Mouse (Mus musculus): ENCODE data around the gene Sp3.

The Sp3 gene

DNA sequence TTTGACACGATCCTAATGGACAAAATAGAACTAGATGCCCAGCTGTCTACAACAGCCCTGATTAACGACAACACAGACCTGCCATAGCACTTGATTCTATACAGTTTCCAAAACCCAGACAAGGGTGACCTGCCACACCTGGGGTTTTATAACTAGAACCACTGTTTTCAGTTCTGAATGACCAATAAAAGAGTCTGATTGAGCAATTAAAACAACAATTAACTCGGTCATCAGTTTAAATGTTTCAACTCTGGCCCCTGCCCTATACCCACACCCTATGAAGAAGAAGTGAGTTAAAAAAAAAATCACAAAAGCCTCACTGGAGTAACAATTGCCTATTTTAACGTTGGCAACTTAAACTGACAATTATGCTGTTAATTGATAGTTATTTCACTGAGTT lies 64.1 kb downstream of the Sp3 start:
- CTCF ChIA-PET = no interaction called here

DNA sequence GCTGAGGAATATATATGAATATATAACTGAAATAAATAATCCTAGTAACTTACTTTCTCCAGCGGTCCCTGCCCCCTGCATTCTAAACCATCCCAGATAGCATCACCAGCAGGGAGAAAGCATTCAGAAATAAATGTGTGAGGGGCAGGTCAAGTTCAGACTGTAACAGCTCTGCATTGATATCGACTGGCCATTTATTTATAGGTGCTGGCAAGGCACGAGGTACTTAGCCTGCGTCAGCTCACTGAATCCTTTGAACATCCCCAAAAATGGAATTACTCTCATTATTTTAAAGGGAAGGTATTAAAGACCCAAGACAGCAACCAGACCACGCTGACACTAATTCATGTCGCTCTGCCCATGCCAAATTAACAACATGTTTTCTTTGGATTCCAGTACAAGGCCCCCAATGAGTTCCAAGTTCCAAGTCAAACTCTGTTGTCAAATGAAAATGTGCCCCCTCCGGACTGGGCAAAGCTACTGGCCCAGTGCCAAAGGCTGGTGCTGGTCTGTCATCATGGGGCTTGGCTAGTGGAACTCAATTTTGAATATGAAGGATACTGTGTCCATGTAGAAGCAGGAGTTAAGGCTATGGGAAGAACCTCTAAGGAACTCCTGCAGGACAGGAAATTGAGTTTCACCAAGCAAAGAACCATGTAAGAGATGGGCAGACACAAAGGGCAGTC lies 64.9 kb downstream of the Sp3 start:
- CTCF ChIA-PET = no interaction called here

- CTCF ChIA-PET = no interaction called here
Observed at GRCm38 (mm10) chr2:72913458-72913760, 66.8 kb downstream of the Sp3 start.

GRCm38 (mm10) chr2:72912708-72913457 lies 67.4 kb downstream of the Sp3 start:
- CTCF ChIA-PET = no interaction called here

DNA sequence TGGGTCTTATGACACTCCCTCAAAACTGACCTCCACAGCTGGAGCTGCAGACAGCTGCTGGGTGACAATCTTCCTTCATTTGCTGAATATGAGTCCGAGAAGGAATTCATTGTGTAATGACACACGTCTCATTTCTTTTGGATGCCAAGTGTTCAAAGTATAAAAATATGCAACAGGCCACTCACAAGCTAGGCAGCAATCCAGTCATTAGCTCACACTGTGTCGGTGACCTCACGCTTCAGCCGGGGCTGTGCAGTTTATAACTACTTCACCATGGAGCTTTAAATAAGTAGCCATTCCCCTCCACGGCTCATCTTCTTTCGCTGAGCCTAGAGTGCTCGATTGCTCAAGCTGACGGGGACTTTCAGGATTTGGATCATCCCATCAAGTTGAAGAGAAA lies 68.7 kb downstream of the Sp3 start:
- CTCF ChIA-PET = no interaction called here

DNA sequence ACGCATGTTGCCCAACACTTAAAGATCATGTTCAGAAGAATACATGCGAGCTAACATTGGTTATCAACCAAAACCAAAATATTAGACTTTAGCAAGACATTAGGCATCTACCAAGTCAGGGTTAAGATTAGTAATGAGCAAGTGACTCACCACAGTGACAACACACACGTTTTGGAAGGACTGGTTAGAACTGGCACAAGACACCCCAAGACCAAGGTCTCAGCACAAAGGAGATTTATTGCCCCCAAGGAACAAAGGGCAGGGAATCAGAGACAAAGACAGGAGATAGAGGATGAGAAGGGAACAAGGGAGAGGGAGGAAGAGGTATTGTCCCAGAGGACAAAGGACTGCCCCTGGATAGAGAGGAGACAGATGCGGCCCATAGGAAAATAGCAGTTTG lies 71.2 kb downstream of the Sp3 start:
- CTCF ChIA-PET = no interaction called here

- CTCF ChIA-PET = no interaction called here
Observed at GRCm38 (mm10) chr2:72908191-72908910, 71.9 kb downstream of the Sp3 start.

GRCm38 (mm10) chr2:72906745-72907144 lies 73.5 kb downstream of the Sp3 start:
- CTCF ChIA-PET = no interaction called here

- CTCF ChIA-PET = interaction anchor here (0.6 to 0.8 kb wide), 2 partner anchors 25 to 820 kb away, joined by 3 to 6 read pairs; no protein-coding TSS in a partner anchor
Observed at GRCm38 (mm10) chr2:72902816-72903680, 77.2 kb downstream of the Sp3 start.

DNA sequence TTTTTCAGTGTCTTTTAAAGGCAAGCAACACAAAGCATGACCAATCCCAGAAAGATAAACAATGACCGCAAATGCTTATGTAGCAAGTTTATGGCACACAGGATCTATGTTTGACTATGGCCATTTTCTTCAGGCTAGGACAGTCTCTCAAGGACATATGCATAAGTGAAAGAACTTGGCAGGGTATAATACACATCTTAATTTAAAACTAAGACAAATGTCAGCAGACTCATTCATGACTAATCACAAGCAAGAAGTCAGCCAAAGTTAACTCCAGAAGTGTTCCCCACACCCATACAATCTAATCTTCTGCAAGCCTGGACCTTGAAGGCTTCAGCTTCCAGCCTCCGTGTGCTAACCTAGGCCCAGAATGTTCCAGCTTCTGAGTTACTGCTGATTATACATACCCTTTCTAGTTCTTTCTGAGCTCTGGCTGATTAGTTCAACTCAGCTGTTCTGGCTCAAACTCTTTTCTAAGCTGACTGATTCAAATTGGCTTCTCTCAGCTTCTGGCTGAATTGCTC lies 81.4 kb downstream of the Sp3 start:
- CTCF ChIA-PET = no interaction called here

DNA sequence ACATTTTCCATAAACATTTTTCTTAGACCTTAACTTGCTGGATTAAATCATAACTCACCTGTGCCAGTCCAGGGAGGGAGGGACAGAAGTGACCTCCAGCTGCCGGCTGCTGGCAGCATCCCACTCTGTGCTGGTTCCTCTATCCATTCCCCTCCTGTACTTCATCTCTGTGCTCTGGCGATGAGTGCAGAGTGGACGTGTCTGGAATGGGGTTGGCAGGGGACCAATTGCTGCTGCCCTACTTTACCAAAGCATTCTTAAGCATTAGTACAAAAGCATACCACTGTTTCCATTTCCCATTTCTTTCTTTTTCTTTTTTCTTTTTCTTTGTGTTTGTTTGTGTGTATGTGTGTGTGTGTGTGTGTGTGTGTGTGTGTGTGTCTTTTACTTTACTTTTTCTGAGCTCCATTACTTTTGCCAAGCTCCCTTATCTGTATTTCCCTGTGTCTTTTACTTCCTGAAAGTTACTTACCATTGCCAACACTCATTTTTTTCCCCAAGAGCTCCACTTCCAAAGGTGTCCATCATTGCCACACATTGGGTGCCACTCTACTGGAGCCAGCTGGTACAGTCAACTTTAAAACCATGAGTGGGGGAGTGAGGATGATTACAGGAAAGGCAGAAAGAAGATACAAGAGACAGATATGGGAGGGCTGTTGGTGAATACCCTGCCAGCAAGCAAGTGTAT lies 82.0 kb downstream of the Sp3 start:
- CTCF ChIA-PET = no interaction called here

GRCm38 (mm10) chr2:72889806-72890205 lies 90.4 kb downstream of the Sp3 start:
- CTCF ChIA-PET = no interaction called here

Measured in spleen, embryonic (tissue).